Mouse (Mus musculus) hindbrain, embryonic 14.5 days (tissue): ENCODE measurements around the gene Prkn. TPM values are rescaled to one million over a fixed set of nuclear protein-coding genes. Genes with fewer than 3 reads are reported as not detected.

Experiments
- ATAC-seq: fragments of 200-750 bp; cut with Nextera tagmentation; 2 replicates; pipeline ENCODE4 v1.8.0; 2017; ENCODE audit warnings: moderate number of reproducible peaks, mild to moderate bottlenecking, moderate TSS enrichment, moderate library complexity; ENCODE audit not compliant: low FRiP score
- DNase-seq: peaks from one replicate; pipeline ENCODE4 v3.0.0-alpha.2; 2015; ENCODE audit warnings: low spot score
- H3K27ac ChIP-seq: fragments of 300-500 bp; sonication (generic); 2 replicates; pipeline ENCODE4 v1.5.1; 2014; ENCODE audit warnings: mild to moderate bottlenecking, moderate library complexity
- H3K27me3 ChIP-seq: fragments of 300-500 bp; sonication (generic); 2 replicates; pipeline ENCODE4 v1.6.1; 2014; ENCODE audit warnings: mild to moderate bottlenecking, low read length, mixed read lengths; ENCODE audit not compliant: control insufficient read depth, insufficient read depth
- H3K36me3 ChIP-seq: fragments of 300-500 bp; sonication (generic); replicated peaks from 2 replicates; pipeline ENCODE4 v1.6.1; 2014; ENCODE audit not compliant: control insufficient read depth, insufficient read depth
- H3K4me1 ChIP-seq: fragments of 300-500 bp; sonication (generic); replicated peaks from 2 replicates; pipeline ENCODE4 v1.6.1; 2014; ENCODE audit warnings: antibody characterized with exemption, low read length, mixed read lengths; ENCODE audit not compliant: control insufficient read depth, insufficient read depth
- H3K4me2 ChIP-seq: fragments of 300-500 bp; sonication (generic); replicated peaks from 2 replicates; pipeline ENCODE4 v1.6.1; 2014; ENCODE audit warnings: mild to moderate bottlenecking, moderate library complexity
- H3K4me3 ChIP-seq: fragments of 300-500 bp; sonication (generic); replicated peaks from 2 replicates; pipeline ENCODE4 v1.5.1; 2014; ENCODE audit warnings: mild to moderate bottlenecking, low read length
- H3K9ac ChIP-seq: fragments of 300-500 bp; sonication (generic); 2 replicates; pipeline ENCODE4 v1.6.1; 2014
- H3K9me3 ChIP-seq: fragments of 300-500 bp; sonication (generic); 2 replicates; pipeline ENCODE4 v1.6.1; 2016; ENCODE audit warnings: low read length; ENCODE audit not compliant: control insufficient read depth
- WGBS: fragments of 180-500 bp; shearing (Covaris S2); extraction: QIAGEN DNeasy Blood & Tissue Kit; methylation state at CpG from one replicate; pipeline ENCODE4 v1.1.7; 2014; 5-methylcytosine and 5-hydroxymethylcytosine counted together
- polyA plus RNA-seq: library from polyadenylated mRNA; unstranded; fragments of >200 nt; fragmentation: Nextera tagmentation; extraction: Ambion mirVana; gene quantifications from 2 replicates; pipeline ENCODE4 v1.2.1, GENCODE M21; 2014

Prkn gene
- polyA plus RNA-seq, 1 experiment from 2014 or later: 4.4 TPM

- H3K27me3 ChIP-seq: no peaks in the 10 kb centered on the region
- DNase-seq (no peak), ATAC-seq (no peak)
- H3K9me3 ChIP-seq: no peaks in the 10 kb centered on the region
- H3K36me3 ChIP-seq: no peaks in the 10 kb centered on the region
- H3K4me2 ChIP-seq: no peak overlapping the region
- WGBS: 55% methylated on average over 8 of the region's 8 CpGs
- no peak overlapping the region for H3K4me3 ChIP-seq
- no peak overlapping the region for H3K9ac ChIP-seq
- no peak overlapping the region for H3K27ac ChIP-seq
- no peaks in the 10 kb centered on the region for H3K4me1 ChIP-seq
Observed at GRCm38 (mm10) chr17:11514032-11514761, 674.0 kb downstream of the Prkn start.

- no peak overlapping the region for H3K9ac ChIP-seq
- ATAC-seq (no peak), DNase-seq (no peak)
- 92% methylated on average over 4 of the region's 4 CpGs for WGBS
- H3K4me2 ChIP-seq: no peak overlapping the region
- no peaks in the 10 kb centered on the region for H3K36me3 ChIP-seq
- H3K9me3 ChIP-seq: no peaks in the 10 kb centered on the region
- no peak overlapping the region for H3K4me3 ChIP-seq
- no peaks in the 10 kb centered on the region for H3K27me3 ChIP-seq
- no peak overlapping the region for H3K27ac ChIP-seq
- no peaks in the 10 kb centered on the region for H3K4me1 ChIP-seq
Observed at GRCm38 (mm10) chr17:11515619-11516018, 675.4 kb downstream of the Prkn start.

GRCm38 (mm10) chr17:11516165-11516564 is 676.0 kb downstream of the Prkn start:
- no peaks in the 10 kb centered on the region for H3K27me3 ChIP-seq
- no peaks in the 10 kb centered on the region for H3K36me3 ChIP-seq
- H3K27ac ChIP-seq: no peak overlapping the region
- no peaks in the 10 kb centered on the region for H3K9me3 ChIP-seq
- H3K4me3 ChIP-seq: no peak overlapping the region
- H3K4me2 ChIP-seq: no peak overlapping the region
- no peaks in the 10 kb centered on the region for H3K4me1 ChIP-seq
- no peak overlapping the region for H3K9ac ChIP-seq
- ATAC-seq (no peak), DNase-seq (no peak)
- 88% methylated on average over 7 of the region's 7 CpGs for WGBS

- no peak for ATAC-seq
- Histone ChIP-seq H3K9me3 (no peaks in the 10 kb centered on the region), H3K27me3 (no peaks in the 10 kb centered on the region), H3K27ac (no peak overlapping the region), H3K4me2 (no peak overlapping the region), H3K9ac (no peak overlapping the region), H3K4me3 (no peak overlapping the region), H3K4me1 (0 out of 2 replicates have a peak, but pooled peaks cover 5% of the 10 kb centered on the region), H3K36me3 (no peaks in the 10 kb centered on the region)
- 21% methylated on average over 3 of the region's 3 CpGs for WGBS
- DNase-seq: no peak
Observed at GRCm38 (mm10) chr17:11532066-11532465, 691.9 kb downstream of the Prkn start.

GRCm38 (mm10) chr17:11532748-11533147 is 692.6 kb downstream of the Prkn start:
- Histone ChIP-seq H3K9ac (no peak overlapping the region), H3K27me3 (no peaks in the 10 kb centered on the region), H3K4me1 (0 out of 2 replicates have a peak, but pooled peaks cover 5% of the 10 kb centered on the region), H3K27ac (no peak overlapping the region), H3K4me3 (no peak overlapping the region), H3K36me3 (no peaks in the 10 kb centered on the region), H3K4me2 (no peak overlapping the region), H3K9me3 (no peaks in the 10 kb centered on the region)
- WGBS: 10% methylated on average over 2 of the region's 2 CpGs
- ATAC-seq: no peak
- DNase-seq: no peak

- Histone ChIP-seq H3K9ac (no peak overlapping the region), H3K27me3 (no peaks in the 10 kb centered on the region), H3K27ac (no peak overlapping the region), H3K4me3 (no peak overlapping the region), H3K4me2 (no peak overlapping the region), H3K9me3 (no peaks in the 10 kb centered on the region), H3K36me3 (no peaks in the 10 kb centered on the region), H3K4me1 (0 out of 2 replicates have a peak, but pooled peaks cover 5% of the 10 kb centered on the region)
- no peak for ATAC-seq
- no peak for DNase-seq
- WGBS: 43% methylated on average over 1 of the region's 1 CpGs
Observed at GRCm38 (mm10) chr17:11533835-11534234, 693.7 kb downstream of the Prkn start.

- DNase-seq (no peak), ATAC-seq (no peak)
- Histone ChIP-seq H3K4me1 (peaks cover 16% of the 10 kb centered on the region), H3K4me2 (no peak overlapping the region), H3K9ac (no peak overlapping the region), H3K9me3 (no peaks in the 10 kb centered on the region), H3K36me3 (no peaks in the 10 kb centered on the region), H3K4me3 (no peak overlapping the region), H3K27me3 (no peaks in the 10 kb centered on the region), H3K27ac (no peak overlapping the region)
- WGBS: 89% methylated on average over 7 of the region's 7 CpGs
Observed at GRCm38 (mm10) chr17:11538826-11539225, 698.6 kb downstream of the Prkn start.

- H3K27me3 ChIP-seq: no peaks in the 10 kb centered on the region
- H3K4me2 ChIP-seq: no peak overlapping the region
- peak overlapping the region; percentile 55 for H3K27ac ChIP-seq
- H3K4me3 ChIP-seq: no peak overlapping the region
- H3K36me3 ChIP-seq: no peaks in the 10 kb centered on the region
- ATAC-seq (peak; percentile 62; the same call in 1 of the 2 replicates), DNase-seq (peak; percentile 39)
- WGBS: 29% methylated on average over 4 of the region's 4 CpGs
- H3K9me3 ChIP-seq: no peaks in the 10 kb centered on the region
- H3K4me1 ChIP-seq: peaks cover 16% of the 10 kb centered on the region
- no peak overlapping the region for H3K9ac ChIP-seq
Observed at GRCm38 (mm10) chr17:11541928-11542623, 701.9 kb downstream of the Prkn start.

- Histone ChIP-seq H3K9me3 (no peaks in the 10 kb centered on the region), H3K9ac (no peak overlapping the region), H3K27ac (no peak overlapping the region), H3K4me1 (no peaks in the 10 kb centered on the region), H3K36me3 (no peaks in the 10 kb centered on the region), H3K4me3 (no peak overlapping the region), H3K4me2 (no peak overlapping the region), H3K27me3 (no peaks in the 10 kb centered on the region)
- ATAC-seq: no peak
- DNase-seq: no peak
- WGBS: 94% methylated on average over 5 of the region's 5 CpGs
Observed at GRCm38 (mm10) chr17:11550562-11550961, 710.4 kb downstream of the Prkn start.
